Mouse (Mus musculus) thymus, adult 18-20 months (tissue): Measurements from ENCODE around the gene Heatr4.
A peak's percentile ranks its signal among the peaks of the same experiment; 100 is the strongest.
"Not testable (repeated sequence)": the region's sequence is repeated elsewhere in the genome, so short reads cannot be mapped to it uniquely, and the experiment has no call there.

ENCODE experiments used
- DNase-seq, 2 experiments: peaks; one replicate each; pipeline ENCODE4 v3.0.0; 2022; ENCODE audit warnings: mixed read lengths in 2 of 2

The Heatr4 gene

GRCm38 (mm10) chr12:83984752-83985151 is at the start of gene Heatr4:
Gene Heatr4, minus strand, starts transcription at chr12:83984852.
- no peak for DNase-seq

- DNase-seq, result no peak
Measured at GRCm38 (mm10) chr12:84034108-84034507, 49.5 kb upstream of the Heatr4 start.

- DNase-seq, result not testable (repeated sequence)
Measured at GRCm38 (mm10) chr12:84033302-84033701, 48.6 kb upstream of the Heatr4 start.

- no peak for DNase-seq
Measured at GRCm38 (mm10) chr12:84032854-84033253, 48.2 kb upstream of the Heatr4 start.

- DNase-seq, result peak; percentile 16 to 28
Measured at GRCm38 (mm10) chr12:84030659-84031332, 46.1 kb upstream of the Heatr4 start.

- DNase-seq, result not testable (repeated sequence)
Measured at GRCm38 (mm10) chr12:84029043-84029442, 44.4 kb upstream of the Heatr4 start.

- DNase-seq, result not testable (repeated sequence)
Measured at GRCm38 (mm10) chr12:84028328-84028727, 43.7 kb upstream of the Heatr4 start.

- DNase-seq, result no peak
Measured at GRCm38 (mm10) chr12:84025888-84026287, 41.2 kb upstream of the Heatr4 start.

GRCm38 (mm10) chr12:84023052-84023745 is 38.5 kb upstream of the Heatr4 start:
- DNase-seq, result no peak

- DNase-seq, result not testable (repeated sequence)
Measured at GRCm38 (mm10) chr12:84022266-84022665, 37.6 kb upstream of the Heatr4 start.

- not testable (repeated sequence) for DNase-seq
Measured at GRCm38 (mm10) chr12:84020528-84020927, 35.9 kb upstream of the Heatr4 start.

- DNase-seq, result no peak
Measured at GRCm38 (mm10) chr12:84013701-84014100, 29.0 kb upstream of the Heatr4 start.

GRCm38 (mm10) chr12:84013130-84013529 is 28.5 kb upstream of the Heatr4 start:
- no peak for DNase-seq

GRCm38 (mm10) chr12:84011251-84012040 is 26.8 kb upstream of the Heatr4 start:
- DNase-seq, result peak in 1 of 2 experiments; percentile 3

- DNase-seq, result no peak
Measured at GRCm38 (mm10) chr12:84010201-84010600, 25.5 kb upstream of the Heatr4 start.

- DNase-seq, result peak; percentile 9 to 13
Measured at GRCm38 (mm10) chr12:84009171-84009965, 24.7 kb upstream of the Heatr4 start, which contains the start of gene Acot1. Gene Acot1, plus strand, starts transcription at chr12:84009490.

- DNase-seq, result no peak
Measured at GRCm38 (mm10) chr12:84008729-84009128, 24.1 kb upstream of the Heatr4 start.

- no peak for DNase-seq
Measured at GRCm38 (mm10) chr12:84008251-84008650, 23.6 kb upstream of the Heatr4 start.

GRCm38 (mm10) chr12:84003866-84004265 is 19.2 kb upstream of the Heatr4 start:
- no peak for DNase-seq

GRCm38 (mm10) chr12:84000418-84000817 is 15.8 kb upstream of the Heatr4 start:
- DNase-seq, result no peak

GRCm38 (mm10) chr12:83999237-83999636 is 14.6 kb upstream of the Heatr4 start:
- not testable (repeated sequence) for DNase-seq

- DNase-seq, result no peak
Measured at GRCm38 (mm10) chr12:83998341-83999107, 13.9 kb upstream of the Heatr4 start.
